Mouse (Mus musculus) testis, adult 2 months (tissue): ENCODE measurements around the gene Tiam1. TPM values are rescaled to one million over a fixed set of nuclear protein-coding genes. Genes with fewer than 3 reads are reported as not detected.
A peak's percentile ranks its signal among the peaks of the same experiment; 100 is the strongest.

ENCODE experiments used
- H3K27ac ChIP-seq: fragments of 200-500 bp; 2 replicates; pipeline ENCODE4 v1.5.1; 2012; ENCODE audit warnings: low read depth, low read length; ENCODE audit not compliant: control insufficient read depth, insufficient read depth
- H3K27me3 ChIP-seq: fragments of 200-500 bp; 2 replicates; pipeline ENCODE4 v1.6.1; 2012; ENCODE audit warnings: mild to moderate bottlenecking, low read length, moderate library complexity; ENCODE audit not compliant: control insufficient read depth, insufficient read depth
- H3K36me3 ChIP-seq: fragments of 200-500 bp; 2 replicates; pipeline ENCODE4 v1.6.1; 2012; ENCODE audit warnings: mild to moderate bottlenecking, low read length; ENCODE audit not compliant: control insufficient read depth, insufficient read depth
- H3K4me1 ChIP-seq: fragments of 200-500 bp; 2 replicates; pipeline ENCODE4 v1.6.1; 2012; ENCODE audit warnings: low read length; ENCODE audit not compliant: control insufficient read depth, insufficient read depth
- H3K4me3 ChIP-seq: fragments of 200-500 bp; 2 replicates; pipeline ENCODE4 v1.5.1; 2012; ENCODE audit warnings: low read depth, mild to moderate bottlenecking, low read length, moderate library complexity, mixed read lengths; ENCODE audit not compliant: control insufficient read depth
- CTCF ChIP-seq: fragments of 200-500 bp; IDR thresholded peaks from 2 replicates; pipeline ENCODE4 v1.5.1; 2012; ENCODE audit warnings: low read depth, mild to moderate bottlenecking, inconsistent platforms, low read length, moderate library complexity; ENCODE audit not compliant: control insufficient read depth, insufficient read depth, insufficient replicate concordance
- POLR2A ChIP-seq: fragments of 200-500 bp; IDR thresholded peaks from 2 replicates; pipeline ENCODE4 v1.6.1; 2012; ENCODE audit warnings: low read depth, mild to moderate bottlenecking, inconsistent platforms, low read length, moderate library complexity; ENCODE audit not compliant: control insufficient read depth
- polyA plus RNA-seq: library from polyadenylated mRNA; depleted of rRNA; stranded (reverse); fragments of >200 nt; gene quantifications from 2 replicates; pipeline ENCODE4 v1.2.3, GENCODE M21; 2012

The Tiam1 gene
- polyA plus RNA-seq, 1 experiment = 9.6 TPM

- no peaks in the 10 kb centered on the region for H3K36me3 ChIP-seq
- TF ChIP-seq POLR2A (no peak), CTCF (no peak)
- H3K4me3 ChIP-seq = no peak overlapping the region
- no peaks in the 10 kb centered on the region; the same call in 1 of the 2 replicates for H3K4me1 ChIP-seq
- H3K27me3 ChIP-seq = no peaks in the 10 kb centered on the region
- no peak overlapping the region for H3K27ac ChIP-seq
These were observed 208.2 kb downstream of the Tiam1 start for GRCm38 (mm10) chr16:89935398-89935797.

- H3K27me3 ChIP-seq = no peaks in the 10 kb centered on the region
- no peak overlapping the region for H3K27ac ChIP-seq
- no peak overlapping the region for H3K4me3 ChIP-seq
- TF ChIP-seq CTCF (no peak), POLR2A (no peak)
- H3K36me3 ChIP-seq = no peaks in the 10 kb centered on the region
- H3K4me1 ChIP-seq = no peaks in the 10 kb centered on the region; the same call in 1 of the 2 replicates
These were observed 209.0 kb downstream of the Tiam1 start for GRCm38 (mm10) chr16:89934616-89935015.

- Histone ChIP-seq H3K27ac (no peak overlapping the region), H3K4me3 (no peak overlapping the region), H3K27me3 (no peaks in the 10 kb centered on the region), H3K36me3 (no peaks in the 10 kb centered on the region), H3K4me1 (no peaks in the 10 kb centered on the region)
- TF ChIP-seq CTCF (no peak), POLR2A (no peak)
These were observed 209.6 kb downstream of the Tiam1 start for GRCm38 (mm10) chr16:89933976-89934375.

DNA sequence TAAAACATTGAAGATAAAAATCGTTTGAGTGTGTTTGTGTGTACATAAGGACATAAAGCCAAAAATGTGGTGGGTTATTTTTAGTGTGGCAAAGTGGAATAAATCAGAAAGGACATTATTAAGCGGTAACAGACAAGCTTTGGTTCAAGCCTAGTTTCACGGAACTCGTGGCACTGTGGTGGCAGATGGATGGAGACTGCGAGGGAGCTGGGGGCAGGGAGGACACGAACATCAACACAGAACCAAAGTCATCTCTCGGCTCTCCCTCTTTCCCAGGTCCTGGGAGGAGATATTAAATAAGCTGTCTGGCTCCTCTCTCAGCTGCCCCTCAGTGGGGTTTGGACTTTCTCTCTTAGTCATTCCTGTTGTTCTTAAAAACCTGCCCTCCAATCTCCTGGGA, 215.0 kb downstream of the Tiam1 start:
- no peak overlapping the region for H3K4me3 ChIP-seq
- no peak for TF ChIP-seq CTCF
- TF ChIP-seq POLR2A = no peak
- H3K36me3 ChIP-seq = no peaks in the 10 kb centered on the region
- no peaks in the 10 kb centered on the region for H3K4me1 ChIP-seq
- H3K27me3 ChIP-seq = no peaks in the 10 kb centered on the region
- no peak overlapping the region for H3K27ac ChIP-seq

GRCm38 (mm10) chr16:89924249-89924890, 219.2 kb downstream of the Tiam1 start:
- no peaks in the 10 kb centered on the region for H3K4me1 ChIP-seq
- no peaks in the 10 kb centered on the region for H3K27me3 ChIP-seq
- no peak overlapping the region for H3K4me3 ChIP-seq
- no peaks in the 10 kb centered on the region for H3K36me3 ChIP-seq
- TF ChIP-seq POLR2A (no peak), CTCF (no peak)
- no peak overlapping the region for H3K27ac ChIP-seq

GRCm38 (mm10) chr16:89923311-89923710, 220.3 kb downstream of the Tiam1 start:
- Histone ChIP-seq H3K27me3 (no peaks in the 10 kb centered on the region), H3K4me3 (no peak overlapping the region), H3K36me3 (no peaks in the 10 kb centered on the region), H3K4me1 (no peaks in the 10 kb centered on the region), H3K27ac (no peak overlapping the region)
- no peak for TF ChIP-seq POLR2A
- no peak for TF ChIP-seq CTCF

DNA sequence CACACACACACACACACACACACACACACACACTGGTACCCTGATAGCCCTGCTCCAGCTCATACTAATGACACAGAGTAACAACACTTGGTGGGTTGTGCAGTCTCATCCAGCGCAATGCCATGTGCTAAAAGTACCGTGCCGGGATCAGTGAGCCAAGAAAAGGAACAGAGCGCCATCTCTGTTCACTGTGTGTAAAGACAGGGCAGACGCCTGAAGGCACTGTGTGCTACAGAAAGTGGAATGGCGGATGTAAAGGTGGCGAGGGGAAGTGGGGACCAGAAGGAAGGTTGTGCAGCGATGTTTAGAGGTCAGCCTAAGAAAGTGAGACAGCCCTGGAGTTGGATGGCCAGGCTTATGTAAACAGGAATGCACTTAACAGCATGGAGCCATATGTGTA, 221.1 kb downstream of the Tiam1 start:
- Histone ChIP-seq H3K27me3 (no peaks in the 10 kb centered on the region), H3K27ac (no peak overlapping the region), H3K4me1 (no peaks in the 10 kb centered on the region), H3K36me3 (no peaks in the 10 kb centered on the region), H3K4me3 (no peak overlapping the region)
- TF ChIP-seq POLR2A (no peak), CTCF (peak; percentile 30; the same call in 1 of the 2 replicates)
